Mouse (Mus musculus) olfactory bulb, adult 2 months (tissue): ENCODE results near the gene Pex11b.

Experiments
- CTCF ChIP-seq: fragments of 200-500 bp; IDR thresholded peaks from 2 replicates; pipeline ENCODE4 v1.5.1; 2012; ENCODE audit warnings: low read depth, mild to moderate bottlenecking, low read length, moderate library complexity; ENCODE audit not compliant: insufficient read depth
- POLR2A ChIP-seq: fragments of 200-500 bp; IDR thresholded peaks from 2 replicates; pipeline ENCODE4 v1.6.1; 2012; ENCODE audit warnings: mild to moderate bottlenecking, low read depth, low read length, moderate library complexity; ENCODE audit not compliant: insufficient read depth

DNA sequence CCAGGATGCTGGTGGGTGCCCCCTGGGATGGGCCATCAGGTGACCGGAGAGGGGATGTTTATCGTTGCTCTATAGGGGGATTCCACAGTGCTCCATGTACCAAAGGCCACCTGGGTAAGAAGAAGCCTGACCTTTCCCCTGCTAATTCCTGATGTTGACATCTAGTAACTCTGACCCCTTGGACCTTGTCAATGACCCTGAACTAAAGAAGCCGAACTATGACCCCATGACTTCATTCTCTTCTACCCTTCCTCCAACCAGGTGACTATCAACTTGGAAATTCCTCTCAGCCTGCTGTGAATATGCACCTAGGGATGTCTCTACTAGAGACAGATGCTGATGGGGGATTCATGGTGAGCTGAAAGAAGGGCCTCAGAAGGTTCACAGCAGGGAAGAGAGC, 12.2 kb downstream of the Pex11b start:
- TF ChIP-seq POLR2A (no peak), CTCF (no peak)
